Mouse (Mus musculus) CH12.LX (cell line): ENCODE data around the gene Medag.

Experiments
- BHLHE40 ChIP-seq: IDR thresholded peaks from 2 replicates; pipeline ENCODE4 v1.6.1; 2011; ENCODE audit warnings: mild to moderate bottlenecking, low read depth, low read length, improper control_type of control experiment
- CTCF ChIP-seq, 2 experiments: IDR thresholded peaks in 1 of 2; conservative IDR thresholded peaks in 1 of 2; 2 replicates each; pipeline ENCODE4 v1.5.1; 2011 to 2012; ENCODE audit warnings: low read depth in 2 of 2, low read length in 2 of 2, improper control_type of control experiment in 1 of 2, inconsistent platforms in 1 of 2, mild to moderate bottlenecking in 1 of 2, moderate library complexity in 1 of 2
- ELF1 ChIP-seq: IDR thresholded peaks from 2 replicates; pipeline ENCODE4 v1.6.1; 2014; ENCODE audit warnings: low read depth, mild to moderate bottlenecking, inconsistent platforms, low read length, improper control_type of control experiment
- EP300 ChIP-seq: IDR thresholded peaks from 2 replicates; pipeline ENCODE4 v1.6.1; 2011; ENCODE audit warnings: low read length, improper control_type of control experiment
- MAFK ChIP-seq: IDR thresholded peaks from 2 replicates; pipeline ENCODE4 v1.6.1; 2011; ENCODE audit warnings: low read length, improper control_type of control experiment; ENCODE audit not compliant: insufficient replicate concordance
- NELFE ChIP-seq: IDR thresholded peaks from 2 replicates; pipeline ENCODE4 v1.6.1; 2011; ENCODE audit warnings: low read depth, low read length, improper control_type of control experiment
- PAX5 ChIP-seq: IDR thresholded peaks from 2 replicates; pipeline ENCODE4 v1.6.1; 2012; ENCODE audit warnings: low read length, inconsistent platforms, mixed read lengths
- SMC3 ChIP-seq: IDR thresholded peaks from 2 replicates; pipeline ENCODE4 v1.6.1; 2011; ENCODE audit warnings: low read depth, low read length, improper control_type of control experiment
- TCF12 ChIP-seq: IDR thresholded peaks from 2 replicates; pipeline ENCODE4 v1.6.1; 2014; ENCODE audit warnings: low read depth, mild to moderate bottlenecking, inconsistent platforms, low read length, improper control_type of control experiment
- USF1 ChIP-seq: IDR thresholded peaks from 2 replicates; pipeline ENCODE4 v1.6.1; 2014; ENCODE audit warnings: low read depth, mild to moderate bottlenecking, inconsistent platforms, low read length, improper control_type of control experiment
- ZMIZ1 ChIP-seq: IDR thresholded peaks from 2 replicates; pipeline ENCODE4 v1.6.1; 2012; ENCODE audit warnings: low read depth, mild to moderate bottlenecking, inconsistent platforms, low read length, improper control_type of control experiment
- ZNF384 ChIP-seq: IDR thresholded peaks from 2 replicates; pipeline ENCODE4 v1.6.1; 2012; ENCODE audit warnings: low read depth, low read length, improper control_type of control experiment, inconsistent platforms

DNA sequence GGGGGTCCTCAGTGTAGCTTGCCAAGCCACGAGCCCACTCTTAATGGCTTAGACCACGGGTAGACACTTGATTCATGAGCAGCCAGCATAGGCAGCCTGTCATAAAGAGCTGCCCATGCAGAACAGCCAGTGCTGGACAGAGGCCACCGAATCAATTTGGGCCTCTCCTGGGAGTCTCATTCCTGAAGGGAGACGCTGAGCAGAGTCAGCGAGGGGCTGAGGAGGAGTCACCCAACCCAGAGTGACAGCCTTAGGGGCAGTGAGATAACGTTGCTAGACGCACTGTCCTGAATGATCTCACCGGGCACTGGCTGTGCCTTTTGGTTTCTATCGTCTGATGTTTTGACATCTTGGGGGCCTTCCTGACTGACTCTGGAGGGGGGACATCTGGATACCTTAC, 38.3 kb upstream of the Medag start:
- TF ChIP-seq SMC3 (no peak), ZNF384 (no peak), ELF1 (no peak), ZMIZ1 (no peak), MAFK (no peak), USF1 (no peak), CTCF (conservative IDR thresholded peaks at IDR 0.05 in 1 of 2, IDR thresholded peaks at IDR 0.05 in 1 of 2; ENCODE audit: low read depth in 2 of 2, low read length in 2 of 2) (no peak), PAX5 (no peak), EP300 (no peak), NELFE (no peak), BHLHE40 (no peak), TCF12 (no peak)
